Mouse (Mus musculus) forebrain, embryonic 14.5 days (tissue): ENCODE measurements at regions not wholly inside any gene's neighbourhood (a gene's known extent, or its start where the extent isn't known, plus 50 kb on each side); places are given as distances from the start of the nearest gene placed in this dataset.

ENCODE experiments used
- ATAC-seq: fragments of 200-750 bp; cut with Nextera tagmentation; 2 replicates; pipeline ENCODE4 v1.8.0; 2017; ENCODE audit warnings: mild to moderate bottlenecking, moderate library complexity
- DNase-seq: peaks from one replicate; pipeline ENCODE4 v3.0.0-alpha.2; 2015; ENCODE audit warnings: low spot score
- H3K27ac ChIP-seq: fragments of 300-500 bp; sonication (generic); 2 replicates; pipeline ENCODE4 v1.5.1; 2014; ENCODE audit warnings: low read depth, mild to moderate bottlenecking, control low read depth, low read length, moderate library complexity
- H3K27me3 ChIP-seq: fragments of 300-500 bp; sonication (generic); replicated peaks from 2 replicates; pipeline ENCODE4 v1.6.1; 2014; ENCODE audit warnings: low read length, control low read depth, mixed read lengths; ENCODE audit not compliant: control insufficient read depth, insufficient read depth
- H3K36me3 ChIP-seq: fragments of 300-500 bp; sonication (generic); 2 replicates; pipeline ENCODE4 v1.6.1; 2014; ENCODE audit warnings: low read length, control low read depth; ENCODE audit not compliant: control insufficient read depth, insufficient read depth
- H3K4me1 ChIP-seq: fragments of 300-500 bp; sonication (generic); 2 replicates; pipeline ENCODE4 v1.6.1; 2014; ENCODE audit warnings: antibody characterized with exemption, low read length, control low read depth; ENCODE audit not compliant: control insufficient read depth, insufficient read depth
- H3K4me2 ChIP-seq: fragments of 300-500 bp; sonication (generic); 2 replicates; pipeline ENCODE4 v1.6.1; 2014; ENCODE audit warnings: mild to moderate bottlenecking, control low read depth, low read length
- H3K4me3 ChIP-seq: fragments of 300-500 bp; sonication (generic); 2 replicates; pipeline ENCODE4 v1.5.1; 2014; ENCODE audit warnings: low read depth, low read length, control low read depth
- H3K9ac ChIP-seq: fragments of 300-500 bp; sonication (generic); 2 replicates; pipeline ENCODE4 v1.6.1; 2014; ENCODE audit warnings: mild to moderate bottlenecking, low read length, control low read depth, moderate library complexity
- H3K9me3 ChIP-seq: fragments of 300-500 bp; sonication (generic); replicated peaks from 2 replicates; pipeline ENCODE4 v1.6.1; 2016; ENCODE audit warnings: low read length, control low read depth, mixed read lengths; ENCODE audit not compliant: control insufficient read depth
- WGBS: fragments of 180-500 bp; shearing (Covaris S2); extraction: QIAGEN DNeasy Blood & Tissue Kit; methylation state at CpG from one replicate; pipeline ENCODE4 v1.1.7; 2014; 5-methylcytosine and 5-hydroxymethylcytosine counted together

DNA sequence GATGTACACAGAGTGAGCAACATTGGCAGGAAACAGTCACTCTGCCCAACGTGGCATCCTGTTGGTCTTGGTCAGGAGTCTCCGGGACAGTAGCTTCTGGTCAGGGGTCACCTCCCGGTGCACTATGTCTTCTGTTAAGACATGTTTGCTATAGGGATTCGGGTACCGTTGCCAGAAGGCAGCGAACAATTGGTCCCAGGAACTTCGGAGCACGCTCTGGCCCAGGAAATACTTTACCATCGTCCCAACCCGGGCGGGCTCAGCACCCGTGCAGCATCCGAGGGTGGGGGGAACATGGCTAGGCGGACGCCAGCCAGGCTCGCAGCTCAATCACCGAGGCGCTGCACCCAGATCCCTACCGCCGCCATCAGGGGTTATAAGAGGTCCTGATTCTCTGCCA lies 80.6 kb upstream of the Adam23 start:
- Histone ChIP-seq H3K4me3 (no peak overlapping the region), H3K4me1 (peaks cover 5% of the 10 kb centered on the region; the same call in 1 of the 2 replicates), H3K27ac (no peak overlapping the region), H3K27me3 (no peaks in the 10 kb centered on the region), H3K4me2 (no peak overlapping the region), H3K9ac (no peak overlapping the region), H3K9me3 (no peaks in the 10 kb centered on the region), H3K36me3 (no peaks in the 10 kb centered on the region)
- 95% methylated on average over 20 of the region's 20 CpGs for WGBS
- no peak for ATAC-seq
- DNase-seq, result no peak

- peak; percentile 91 for ATAC-seq
- Histone ChIP-seq H3K27ac (peak overlapping the region; percentile 59; the same call in 1 of the 2 replicates), H3K36me3 (no peaks in the 10 kb centered on the region), H3K9me3 (no peaks in the 10 kb centered on the region), H3K4me3 (no peak overlapping the region), H3K4me2 (peak overlapping the region; percentile 21; the same call in 1 of the 2 replicates), H3K9ac (no peak overlapping the region), H3K27me3 (no peaks in the 10 kb centered on the region), H3K4me1 (peaks cover 5% of the 10 kb centered on the region; the same call in 1 of the 2 replicates)
- 11% methylated on average over 5 of the region's 5 CpGs for WGBS
- DNase-seq, result peak; percentile 91
These were observed 77.9 kb upstream of the Adam23 start for GRCm38 (mm10) chr1:63367697-63368376.

GRCm38 (mm10) chr1:63368921-63369320 lies 76.8 kb upstream of the Adam23 start:
- DNase-seq, result no peak
- 79% methylated on average over 3 of the region's 3 CpGs for WGBS

DNA sequence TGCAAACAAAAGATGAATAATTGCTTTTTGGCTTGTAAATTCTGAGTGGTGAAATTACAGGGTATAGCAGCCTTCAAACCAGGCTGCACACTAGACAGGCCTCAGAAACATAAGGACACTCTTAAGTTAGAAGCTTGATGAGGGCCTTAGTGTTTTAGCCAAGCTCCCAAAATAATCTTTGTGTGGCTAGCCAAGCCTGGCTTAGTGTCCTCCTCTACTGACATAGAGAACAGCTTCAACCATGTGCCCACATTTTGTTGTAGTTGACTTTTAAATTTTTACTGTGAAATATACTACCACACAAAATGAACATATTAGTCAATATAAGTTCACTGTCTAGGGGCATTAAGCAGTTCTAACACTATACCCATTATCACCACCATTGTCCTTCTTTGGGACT lies 76.1 kb upstream of the Adam23 start:
- DNase-seq (no peak), ATAC-seq (no peak)
- Histone ChIP-seq H3K4me3 (no peak overlapping the region), H3K9ac (no peak overlapping the region), H3K27ac (no peak overlapping the region), H3K27me3 (no peaks in the 10 kb centered on the region), H3K4me1 (peaks cover 5% of the 10 kb centered on the region; the same call in 1 of the 2 replicates), H3K36me3 (no peaks in the 10 kb centered on the region), H3K9me3 (no peaks in the 10 kb centered on the region), H3K4me2 (no peak overlapping the region)

More at GRCm38 (mm10) chr1:63368921-63369320, 76.8 kb upstream of the Adam23 start:
- H3K9me3 ChIP-seq, result no peaks in the 10 kb centered on the region
- no peaks in the 10 kb centered on the region for H3K27me3 ChIP-seq
- no peak overlapping the region for H3K4me3 ChIP-seq
- H3K4me2 ChIP-seq, result no peak overlapping the region
- no peaks in the 10 kb centered on the region for H3K36me3 ChIP-seq
- H3K27ac ChIP-seq, result no peak overlapping the region
- ATAC-seq, result no peak
- H3K9ac ChIP-seq, result no peak overlapping the region
- H3K4me1 ChIP-seq, result peaks cover 5% of the 10 kb centered on the region; the same call in 1 of the 2 replicates

GRCm38 (mm10) chr1:63383110-63383509 lies 62.6 kb upstream of the Adam23 start:
- DNase-seq (no peak), ATAC-seq (no peak)
- Histone ChIP-seq H3K9ac (no peak overlapping the region), H3K27me3 (no peaks in the 10 kb centered on the region), H3K27ac (no peak overlapping the region), H3K36me3 (no peaks in the 10 kb centered on the region), H3K4me1 (no peaks in the 10 kb centered on the region), H3K4me2 (no peak overlapping the region), H3K9me3 (no peaks in the 10 kb centered on the region), H3K4me3 (no peak overlapping the region)
- WGBS, result 91% methylated on average over 3 of the region's 3 CpGs

DNA sequence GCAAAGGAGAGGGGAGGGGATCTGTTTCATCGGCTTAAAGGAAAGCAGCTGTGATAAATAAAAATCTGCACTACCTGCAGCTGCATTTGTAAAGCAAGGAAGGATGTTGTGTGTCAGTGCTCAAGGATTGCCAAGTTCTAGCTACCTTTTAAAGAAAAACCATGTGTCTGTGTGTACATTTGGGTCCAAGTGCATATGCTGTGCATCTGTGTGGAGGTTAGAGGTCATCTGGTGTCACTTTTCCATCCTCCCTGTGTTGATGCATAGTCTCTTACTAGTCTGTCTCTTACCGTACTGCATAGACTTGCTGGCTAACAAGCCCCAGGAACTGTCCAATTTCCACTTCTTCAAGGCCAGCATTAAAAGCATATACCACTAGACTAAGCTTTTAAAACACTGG lies 60.6 kb upstream of the Adam23 start:
- ATAC-seq (no peak), DNase-seq (no peak)
- Histone ChIP-seq H3K9me3 (no peaks in the 10 kb centered on the region), H3K36me3 (no peaks in the 10 kb centered on the region), H3K4me2 (no peak overlapping the region), H3K27me3 (no peaks in the 10 kb centered on the region), H3K4me1 (peaks cover 4% of the 10 kb centered on the region; the same call in 1 of the 2 replicates), H3K27ac (no peak overlapping the region), H3K4me3 (no peak overlapping the region), H3K9ac (no peak overlapping the region)
- WGBS, result 87% methylated on average over 2 of the region's 2 CpGs

GRCm38 (mm10) chr1:63395427-63395826 lies 50.3 kb upstream of the Adam23 start:
- Histone ChIP-seq H3K36me3 (no peaks in the 10 kb centered on the region), H3K27me3 (no peaks in the 10 kb centered on the region), H3K4me3 (no peak overlapping the region), H3K4me1 (no peaks in the 10 kb centered on the region), H3K27ac (no peak overlapping the region), H3K9ac (no peak overlapping the region), H3K4me2 (no peak overlapping the region), H3K9me3 (no peaks in the 10 kb centered on the region)
- WGBS, result 82% methylated on average over 3 of the region's 3 CpGs
- ATAC-seq (no peak), DNase-seq (no peak)
